Mouse (Mus musculus): Measurements from ENCODE around the gene Gm4884. TPM values are rescaled to one million over a fixed set of nuclear protein-coding genes. Genes with fewer than 3 reads are reported as not detected.
"Not testable (repeated sequence)": the region's sequence is repeated elsewhere in the genome, so short reads cannot be mapped to it uniquely, and the experiment has no call there.

Gene Gm4884
- not detected in 2 replicates for total RNA-seq (2012; rRNA removed)

DNA sequence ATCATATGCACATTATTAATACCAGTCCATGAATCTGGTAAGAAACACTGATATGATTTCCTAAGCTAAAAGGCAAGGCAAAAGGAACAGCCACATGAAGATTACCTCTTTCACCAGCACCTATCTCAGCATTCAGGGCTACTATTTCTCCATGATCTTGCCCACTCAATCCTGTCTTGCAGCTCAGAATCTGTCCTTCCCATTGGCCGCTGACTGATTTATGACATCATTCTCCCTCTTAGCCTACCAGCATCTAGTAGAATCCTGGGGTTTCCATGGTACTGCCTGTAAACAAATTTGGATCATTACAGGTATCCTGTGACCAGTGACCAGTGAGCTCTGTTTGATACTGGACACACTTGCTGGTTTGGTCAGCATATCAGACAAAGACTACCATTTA is at the start of gene Gm4884:
Gene Gm4884 (plus strand): TSS at position 301 of the 400 bp plus-strand sequence.
- H3K4me1 ChIP-seq (ENCODE audit: control insufficient read depth in 2 of 2, insufficient read depth in 2 of 2, low read length in 2 of 2, poor library complexity in 1 of 2); in situ Hi-C loops (cut with MboI; ENCODE audit: low sequenced_read_pairs in 2 of 2, unreplicated experiment in 2 of 2); H3K36me3 ChIP-seq (ENCODE audit: control insufficient read depth, insufficient read depth, low read length, poor library complexity, severe bottlenecking); H3K9ac ChIP-seq (ENCODE audit: insufficient read depth, low read depth, low read length, poor library complexity, severe bottlenecking); H3K4me3 ChIP-seq (ENCODE audit: insufficient read depth in 1 of 2, low read depth in 1 of 2, low read length in 2 of 2, poor library complexity in 1 of 2, severe bottlenecking in 1 of 2); H3K9me3 ChIP-seq (ENCODE audit: control insufficient read depth, insufficient read depth, low read depth, low read length); H3K27ac ChIP-seq (ENCODE audit: insufficient read depth, low read depth, low read length, poor library complexity, severe bottlenecking); DNase-seq (ENCODE audit: low read depth, low spot score): not testable (repeated sequence)

DNA sequence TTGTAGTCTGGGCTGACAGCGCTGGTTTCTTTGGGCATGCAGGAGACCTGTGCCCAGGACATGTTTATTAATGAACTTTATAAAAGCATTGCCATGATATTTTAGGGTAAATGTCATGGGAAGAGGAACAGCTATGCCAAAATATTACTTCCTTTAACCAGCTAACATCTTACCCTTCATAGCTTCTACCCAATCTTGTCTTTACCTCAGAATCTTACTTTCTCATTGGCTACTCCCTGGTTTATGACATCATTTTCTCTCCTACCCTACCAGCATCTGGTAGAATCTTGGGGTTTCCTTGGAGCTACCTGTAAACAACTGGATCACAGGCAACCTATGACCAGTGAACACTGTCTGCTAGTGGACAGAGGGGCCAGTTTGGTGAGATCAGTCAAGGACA is 45.3 kb upstream of the Gm4884 start, which contains the start of gene 4930433I11Rik:
Gene 4930433I11Rik (plus strand): TSS at position 301 of the 400 bp plus-strand sequence.
- Histone ChIP-seq H3K27ac (ENCODE audit: insufficient read depth, low read depth, low read length, poor library complexity, severe bottlenecking) (no peak within 1 kb of the TSS), H3K9ac (ENCODE audit: insufficient read depth, low read depth, low read length, poor library complexity, severe bottlenecking) (no peak within 1 kb of the TSS), H3K4me1 (ENCODE audit: control insufficient read depth in 2 of 2, insufficient read depth in 2 of 2, low read length in 2 of 2, poor library complexity in 1 of 2) (no peaks in the 10 kb centered on the region), H3K36me3 (ENCODE audit: control insufficient read depth, insufficient read depth, low read length, poor library complexity, severe bottlenecking) (no peaks in the 10 kb centered on the region), H3K4me3 (ENCODE audit: insufficient read depth in 1 of 2, low read depth in 1 of 2, low read length in 2 of 2, poor library complexity in 1 of 2, severe bottlenecking in 1 of 2) (no peak within 1 kb of the TSS), H3K9me3 (ENCODE audit: control insufficient read depth, insufficient read depth, low read depth, low read length) (no peaks in the 10 kb centered on the region)
- DNase-seq (ENCODE audit: low read depth, low spot score): no peak
- TF ChIP-seq ZNF384 (IDR thresholded peaks at IDR 0.05; ENCODE audit: low read depth, low read length) (no peak), HCFC1 (IDR thresholded peaks at IDR 0.05; ENCODE audit: borderline replicate concordance, insufficient read depth, low read length) (no peak), CHD2 (IDR thresholded peaks at IDR 0.05; ENCODE audit: low read depth, low read length) (no peak)
- in situ Hi-C loops (cut with MboI; ENCODE audit: low sequenced_read_pairs in 2 of 2, unreplicated experiment in 2 of 2): no loop called here

DNA sequence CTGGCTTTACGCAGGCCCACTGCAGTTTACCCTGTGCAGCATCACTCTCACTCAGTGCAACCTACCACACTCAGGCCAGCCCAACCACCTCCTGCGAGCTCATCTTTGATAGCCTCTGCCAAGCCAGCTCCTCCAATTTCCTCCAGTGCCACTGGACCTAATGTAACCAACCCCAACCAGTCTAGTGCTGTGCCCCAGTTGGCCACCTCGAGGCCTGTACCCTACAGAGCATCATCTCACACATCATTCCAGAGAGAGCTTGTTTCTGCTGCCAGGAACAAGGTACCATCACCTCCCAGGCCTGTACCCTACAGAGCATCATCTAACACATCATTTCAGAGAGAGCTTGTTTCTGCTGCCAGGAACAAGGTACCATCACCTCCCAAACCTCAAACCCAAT is 11.5 kb downstream of the Gm4884 start:
- DNase-seq (ENCODE audit: low read depth, low spot score); in situ Hi-C loops (cut with MboI; ENCODE audit: low sequenced_read_pairs in 2 of 2, unreplicated experiment in 2 of 2); H3K36me3 ChIP-seq (ENCODE audit: control insufficient read depth, insufficient read depth, low read length, poor library complexity, severe bottlenecking): not testable (repeated sequence)

More for the DNA sequence above, 11.5 kb downstream of the Gm4884 start:
- H3K9me3 ChIP-seq (ENCODE audit: control insufficient read depth, insufficient read depth, low read depth, low read length); H3K4me1 ChIP-seq (ENCODE audit: control insufficient read depth in 2 of 2, insufficient read depth in 2 of 2, low read length in 2 of 2, poor library complexity in 1 of 2); H3K9ac ChIP-seq (ENCODE audit: insufficient read depth, low read depth, low read length, poor library complexity, severe bottlenecking); H3K4me3 ChIP-seq (ENCODE audit: insufficient read depth in 1 of 2, low read depth in 1 of 2, low read length in 2 of 2, poor library complexity in 1 of 2, severe bottlenecking in 1 of 2); H3K27ac ChIP-seq (ENCODE audit: insufficient read depth, low read depth, low read length, poor library complexity, severe bottlenecking): not testable (repeated sequence)

Other genes with a start within 250 kb of the Gm4884 start
- 1.2 and 1.7 TPM in 2 replicates for gene Vstm2b, start 134.4 kb upstream of the Gm4884 start, total RNA-seq (2012; rRNA removed)
- gene 4930433I11Rik, start 45.2 kb upstream of the Gm4884 start, total RNA-seq (2012; rRNA removed): not detected in 2 replicates
- gene Gm5592, start 121.1 kb downstream of the Gm4884 start, total RNA-seq (2012; rRNA removed): not detected in 2 replicates

Data from ES-E14 (cell line).